Mouse (Mus musculus) liver, postnatal 0 days (tissue): ENCODE measurements at regions not wholly inside any gene's neighbourhood (a gene's known extent, or its start where the extent isn't known, plus 50 kb on each side); places are given as distances from the start of the nearest gene placed in this dataset.

Source experiments
- CTCF ChIP-seq: sonication (generic); IDR thresholded peaks from 2 replicates; pipeline ENCODE4 v1.5.1; 2016; ENCODE audit warnings: antibody characterized with exemption, low read depth
- EP300 ChIP-seq: IDR thresholded peaks from 2 replicates; pipeline ENCODE4 v1.6.1; 2016; ENCODE audit warnings: antibody characterized with exemption, low read depth, mild to moderate bottlenecking

GRCm38 (mm10) chr1:138707913-138708312 is 88.0 kb upstream of the Nek7 start:
- TF ChIP-seq CTCF, result no peak
- TF ChIP-seq EP300, result no peak
